Mouse (Mus musculus) embryonic facial prominence, embryonic 12.5 days (tissue): ENCODE measurements around the gene Olfr639. TPM values are rescaled to one million over a fixed set of nuclear protein-coding genes. Genes with fewer than 3 reads are reported as not detected.

Source experiments
- ATAC-seq: fragments of 200-750 bp; cut with Nextera tagmentation; 2 replicates; pipeline ENCODE4 v1.8.0; 2017; ENCODE audit not compliant: insufficient number of reproducible peaks, insufficient read depth, low FRiP score, low TSS enrichment
- H3K27ac ChIP-seq: fragments of 300-500 bp; sonication (generic); 2 replicates; pipeline ENCODE4 v1.5.1; 2016; ENCODE audit warnings: mild to moderate bottlenecking
- H3K27me3 ChIP-seq: fragments of 300-500 bp; sonication (generic); 2 replicates; pipeline ENCODE4 v1.6.1; 2016; ENCODE audit warnings: mild to moderate bottlenecking, moderate library complexity
- H3K36me3 ChIP-seq: fragments of 300-500 bp; sonication (generic); 2 replicates; pipeline ENCODE4 v1.6.1; 2016; ENCODE audit warnings: mild to moderate bottlenecking
- H3K4me1 ChIP-seq: fragments of 300-500 bp; sonication (generic); 2 replicates; pipeline ENCODE4 v1.6.1; 2016
- H3K4me2 ChIP-seq: fragments of 300-500 bp; sonication (generic); replicated peaks from 2 replicates; pipeline ENCODE4 v1.6.1; 2016; ENCODE audit warnings: mild to moderate bottlenecking, moderate library complexity
- H3K4me3 ChIP-seq: fragments of 300-500 bp; sonication (generic); 2 replicates; pipeline ENCODE4 v1.5.1; 2016; ENCODE audit warnings: mild to moderate bottlenecking
- H3K9ac ChIP-seq: fragments of 300-500 bp; sonication (generic); 2 replicates; pipeline ENCODE4 v1.6.1; 2016; ENCODE audit warnings: mild to moderate bottlenecking, moderate library complexity
- H3K9me3 ChIP-seq: fragments of 300-500 bp; sonication (generic); 2 replicates; pipeline ENCODE4 v1.6.1; 2016; ENCODE audit warnings: mild to moderate bottlenecking, moderate library complexity
- WGBS: fragments of 180-500 bp; shearing (Covaris S2); methylation state at CpG from one replicate; pipeline ENCODE4 v1.1.7; 2016; 5-methylcytosine and 5-hydroxymethylcytosine counted together
- polyA plus RNA-seq: library from polyadenylated mRNA; unstranded; fragments of >200 nt; fragmentation: Nextera tagmentation; extraction: Ambion mirVana; gene quantifications from 2 replicates; pipeline ENCODE4 v1.2.1, GENCODE M21; 2016

Olfr639 gene
- polyA plus RNA-seq: 0.04 TPM in 1 of 2 replicates, not detected in the other

GRCm38 (mm10) chr7:104017203-104017602 is at the start of gene Olfr639:
Olfr639 (minus strand) TSS chr7:104017303.
- Histone ChIP-seq H3K9me3 (no peaks in the 10 kb centered on the region), H3K9ac (no peak within 1 kb of the TSS), H3K4me2 (no peak within 1 kb of the TSS), H3K27me3 (no peaks in the 10 kb centered on the region), H3K36me3 (no peaks in the 10 kb centered on the region), H3K4me3 (no peak within 1 kb of the TSS), H3K27ac (no peak within 1 kb of the TSS), H3K4me1 (no peaks in the 10 kb centered on the region)
- no peak for ATAC-seq

GRCm38 (mm10) chr7:104061345-104061744 is 44.2 kb upstream of the Olfr639 start, which contains the start of gene 4930516K23Rik:
4930516K23Rik (minus strand) TSS chr7:104061445.
- no peaks in the 10 kb centered on the region for H3K9me3 ChIP-seq
- ATAC-seq: no peak
- H3K36me3 ChIP-seq: no peaks in the 10 kb centered on the region
- H3K4me1 ChIP-seq: no peaks in the 10 kb centered on the region
- H3K9ac ChIP-seq: no peak within 1 kb of the TSS
- no peak within 1 kb of the TSS for H3K4me2 ChIP-seq
- WGBS: 55% methylated on average over 2 of the region's 2 CpGs
- H3K4me3 ChIP-seq: no peak within 1 kb of the TSS
- H3K27me3 ChIP-seq: no peaks in the 10 kb centered on the region
- no peak within 1 kb of the TSS for H3K27ac ChIP-seq

- Histone ChIP-seq H3K4me3 (no peak overlapping the region), H3K27me3 (no peaks in the 10 kb centered on the region), H3K9ac (no peak overlapping the region), H3K27ac (no peak overlapping the region), H3K9me3 (no peaks in the 10 kb centered on the region), H3K4me1 (no peaks in the 10 kb centered on the region), H3K4me2 (no peak overlapping the region), H3K36me3 (no peaks in the 10 kb centered on the region)
- WGBS: 91% methylated on average over 1 of the region's 1 CpGs
- ATAC-seq: no peak
Observed at GRCm38 (mm10) chr7:104059215-104059614, 42.1 kb upstream of the Olfr639 start.

- no peak within 1 kb of the TSS for H3K27ac ChIP-seq
- WGBS: 61% methylated on average over 1 of the region's 1 CpGs
- H3K9me3 ChIP-seq: no peaks in the 10 kb centered on the region
- no peak within 1 kb of the TSS for H3K4me2 ChIP-seq
- H3K4me1 ChIP-seq: no peaks in the 10 kb centered on the region
- no peak within 1 kb of the TSS for H3K4me3 ChIP-seq
- H3K27me3 ChIP-seq: no peaks in the 10 kb centered on the region
- no peak within 1 kb of the TSS for H3K9ac ChIP-seq
- H3K36me3 ChIP-seq: no peaks in the 10 kb centered on the region
- ATAC-seq: no peak
Observed at GRCm38 (mm10) chr7:104052566-104052965, 35.5 kb upstream of the Olfr639 start, which contains the start of gene Olfr642. Olfr642 (minus strand) TSS chr7:104052666.

GRCm38 (mm10) chr7:104050745-104051144 is 33.6 kb upstream of the Olfr639 start:
- Histone ChIP-seq H3K9ac (no peak overlapping the region), H3K9me3 (no peaks in the 10 kb centered on the region), H3K4me1 (no peaks in the 10 kb centered on the region), H3K4me3 (no peak overlapping the region), H3K36me3 (no peaks in the 10 kb centered on the region), H3K27ac (no peak overlapping the region), H3K4me2 (no peak overlapping the region), H3K27me3 (no peaks in the 10 kb centered on the region)
- no peak for ATAC-seq
- 83% methylated on average over 4 of the region's 4 CpGs for WGBS

- H3K9ac ChIP-seq: no peak within 1 kb of the TSS
- 73% methylated on average over 1 of the region's 1 CpGs for WGBS
- no peak for ATAC-seq
Observed at GRCm38 (mm10) chr7:104035145-104035544, 18.0 kb upstream of the Olfr639 start, which contains the start of gene Olfr641. Olfr641 (plus strand) TSS chr7:104035445.

GRCm38 (mm10) chr7:104026978-104027377 is 9.9 kb upstream of the Olfr639 start:
- WGBS: 84% methylated on average over 3 of the region's 3 CpGs
- Histone ChIP-seq H3K36me3 (no peaks in the 10 kb centered on the region), H3K4me3 (no peak overlapping the region), H3K9me3 (no peaks in the 10 kb centered on the region), H3K27me3 (no peaks in the 10 kb centered on the region), H3K4me2 (no peak overlapping the region), H3K27ac (no peak overlapping the region), H3K9ac (no peak overlapping the region), H3K4me1 (no peaks in the 10 kb centered on the region)
- no peak for ATAC-seq

More at GRCm38 (mm10) chr7:104035145-104035544, 18.0 kb upstream of the Olfr639 start, which contains the start of gene Olfr641:
- Histone ChIP-seq H3K36me3 (no peaks in the 10 kb centered on the region), H3K27me3 (no peaks in the 10 kb centered on the region), H3K4me1 (no peaks in the 10 kb centered on the region), H3K27ac (no peak within 1 kb of the TSS), H3K9me3 (no peaks in the 10 kb centered on the region), H3K4me3 (no peak within 1 kb of the TSS), H3K4me2 (no peak within 1 kb of the TSS)

- Histone ChIP-seq H3K9me3 (no peaks in the 10 kb centered on the region), H3K4me1 (no peaks in the 10 kb centered on the region), H3K36me3 (no peaks in the 10 kb centered on the region), H3K9ac (no peak within 1 kb of the TSS), H3K27me3 (no peaks in the 10 kb centered on the region), H3K4me3 (no peak within 1 kb of the TSS), H3K4me2 (no peak within 1 kb of the TSS), H3K27ac (no peak within 1 kb of the TSS)
- WGBS: 86% methylated on average over 6 of the region's 6 CpGs
- ATAC-seq: no peak
Observed at GRCm38 (mm10) chr7:104025473-104025872, 8.4 kb upstream of the Olfr639 start, which contains the start of gene Olfr640. Olfr640 (minus strand) TSS chr7:104025573.

GRCm38 (mm10) chr7:104021651-104022050 is 4.5 kb upstream of the Olfr639 start:
- H3K27ac ChIP-seq: no peak overlapping the region
- no peaks in the 10 kb centered on the region for H3K27me3 ChIP-seq
- H3K4me1 ChIP-seq: no peaks in the 10 kb centered on the region
- no peak overlapping the region for H3K9ac ChIP-seq
- WGBS: 89% methylated on average over 6 of the region's 6 CpGs
- ATAC-seq: no peak
- H3K9me3 ChIP-seq: no peaks in the 10 kb centered on the region
- H3K36me3 ChIP-seq: no peaks in the 10 kb centered on the region
- H3K4me2 ChIP-seq: no peak overlapping the region
- H3K4me3 ChIP-seq: no peak overlapping the region

- Histone ChIP-seq H3K4me3 (no peak overlapping the region), H3K9ac (no peak overlapping the region), H3K27ac (no peak overlapping the region), H3K9me3 (no peaks in the 10 kb centered on the region), H3K4me1 (no peaks in the 10 kb centered on the region), H3K36me3 (no peaks in the 10 kb centered on the region), H3K27me3 (no peaks in the 10 kb centered on the region), H3K4me2 (no peak overlapping the region)
- ATAC-seq: no peak
- 83% methylated on average over 1 of the region's 1 CpGs for WGBS
Observed at GRCm38 (mm10) chr7:104018953-104019352, 1.9 kb upstream of the Olfr639 start.

- ATAC-seq: no peak
- Histone ChIP-seq H3K27me3 (no peaks in the 10 kb centered on the region), H3K4me1 (no peaks in the 10 kb centered on the region)
Observed at GRCm38 (mm10) chr7:103999124-103999523, 18.0 kb downstream of the Olfr639 start.

GRCm38 (mm10) chr7:103998446-103998845 is 18.7 kb downstream of the Olfr639 start, which contains the start of gene Olfr638:
Olfr638 (plus strand) TSS chr7:103998746.
- H3K4me1 ChIP-seq: no peaks in the 10 kb centered on the region

More at GRCm38 (mm10) chr7:103999124-103999523, 18.0 kb downstream of the Olfr639 start:
- Histone ChIP-seq H3K4me3 (no peak overlapping the region), H3K4me2 (no peak overlapping the region), H3K9ac (no peak overlapping the region), H3K9me3 (no peaks in the 10 kb centered on the region), H3K27ac (no peak overlapping the region), H3K36me3 (no peaks in the 10 kb centered on the region)

More at GRCm38 (mm10) chr7:103998446-103998845, 18.7 kb downstream of the Olfr639 start, which contains the start of gene Olfr638:
- Histone ChIP-seq H3K36me3 (no peaks in the 10 kb centered on the region), H3K27me3 (no peaks in the 10 kb centered on the region), H3K9me3 (no peaks in the 10 kb centered on the region), H3K4me3 (no peak within 1 kb of the TSS), H3K4me2 (no peak within 1 kb of the TSS), H3K27ac (no peak within 1 kb of the TSS), H3K9ac (no peak within 1 kb of the TSS)
- no peak for ATAC-seq
